Mouse (Mus musculus) CH12F3 (cell line): Measurements from ENCODE around the gene Sac3d1.

Experiments
- in situ Hi-C: fragments of 300-500 bp; cut with MboI; formaldehyde crosslinking; loops from 2 replicates; pipeline ENCODE4 v1.14.3; 2020; ENCODE audit warnings: low sequenced_read_pairs

The Sac3d1 gene

DNA sequence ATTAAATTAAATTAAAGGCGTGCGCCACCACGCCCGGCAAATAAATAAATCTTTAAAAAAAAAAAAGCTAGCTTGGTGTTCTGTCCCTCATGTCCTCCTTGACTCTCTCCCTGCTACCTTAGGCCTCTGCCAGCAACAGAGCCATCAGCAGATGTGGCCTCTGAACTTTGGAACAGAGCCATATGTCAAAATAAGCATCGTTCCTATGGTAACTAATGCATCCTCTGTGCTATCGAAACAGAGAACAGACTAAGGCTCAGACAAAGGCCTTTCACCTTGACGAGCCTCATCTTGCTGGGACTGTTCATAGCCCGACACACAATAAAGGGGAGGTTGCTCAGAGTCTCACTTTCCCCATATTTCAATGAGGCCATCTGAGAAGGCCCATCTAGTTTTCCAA is 4.9 kb upstream of the Sac3d1 start:
- in situ Hi-C loops, result loop anchor here (10.0 kb wide), 1 partner anchor 159 kb away; the partner anchor contains the start of gene Pola2

DNA sequence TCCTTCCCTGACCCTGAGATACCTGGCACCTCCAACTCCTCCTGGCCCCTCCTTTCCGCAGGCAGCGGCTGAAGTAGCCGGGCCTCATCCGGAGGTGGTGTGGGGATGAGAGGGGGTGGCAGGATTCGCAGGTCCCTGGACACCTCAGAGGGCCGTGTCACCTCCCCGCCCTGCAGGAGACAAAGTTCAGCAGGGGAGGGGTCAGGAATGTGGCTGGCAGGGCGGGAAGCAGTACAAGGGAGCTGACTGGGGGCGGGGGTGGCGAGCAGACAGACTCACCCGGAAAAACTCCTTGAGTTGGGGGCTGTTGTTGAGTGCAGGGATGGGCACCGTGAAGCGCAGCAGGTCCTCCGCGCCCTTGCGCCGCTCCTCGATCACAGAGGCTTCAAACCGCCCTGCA is 3.3 kb upstream of the Sac3d1 start:
- in situ Hi-C loops, result loop anchor here (10.0 kb wide), 1 partner anchor 157 kb away; the partner anchor contains the start of gene Pola2

DNA sequence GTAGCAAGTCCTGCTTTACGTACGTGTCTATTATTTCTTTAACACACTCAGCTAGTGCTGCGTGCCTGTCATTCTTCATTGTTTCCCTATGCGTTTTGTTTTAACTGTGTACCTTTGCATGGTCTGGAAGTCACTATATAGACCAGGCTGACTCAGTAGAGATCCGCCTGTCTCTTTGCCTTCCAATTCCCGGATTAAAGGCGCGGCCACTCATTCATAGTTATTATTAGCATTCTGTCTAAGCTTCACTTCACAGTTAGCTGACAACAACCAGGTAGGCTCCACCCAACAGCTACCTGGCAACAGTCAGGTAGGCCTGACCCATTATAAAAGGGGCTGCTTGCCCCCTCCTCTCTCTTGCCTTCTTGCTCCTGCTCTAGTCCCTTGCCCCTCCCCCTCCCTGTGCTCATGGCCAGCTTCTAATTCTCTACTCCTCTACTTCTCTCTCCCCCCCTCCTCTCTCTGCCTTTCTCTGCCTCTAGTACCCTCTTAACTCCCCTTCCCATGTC is 281 bp upstream of the Sac3d1 start:
- in situ Hi-C loops, result no loop called here

DNA sequence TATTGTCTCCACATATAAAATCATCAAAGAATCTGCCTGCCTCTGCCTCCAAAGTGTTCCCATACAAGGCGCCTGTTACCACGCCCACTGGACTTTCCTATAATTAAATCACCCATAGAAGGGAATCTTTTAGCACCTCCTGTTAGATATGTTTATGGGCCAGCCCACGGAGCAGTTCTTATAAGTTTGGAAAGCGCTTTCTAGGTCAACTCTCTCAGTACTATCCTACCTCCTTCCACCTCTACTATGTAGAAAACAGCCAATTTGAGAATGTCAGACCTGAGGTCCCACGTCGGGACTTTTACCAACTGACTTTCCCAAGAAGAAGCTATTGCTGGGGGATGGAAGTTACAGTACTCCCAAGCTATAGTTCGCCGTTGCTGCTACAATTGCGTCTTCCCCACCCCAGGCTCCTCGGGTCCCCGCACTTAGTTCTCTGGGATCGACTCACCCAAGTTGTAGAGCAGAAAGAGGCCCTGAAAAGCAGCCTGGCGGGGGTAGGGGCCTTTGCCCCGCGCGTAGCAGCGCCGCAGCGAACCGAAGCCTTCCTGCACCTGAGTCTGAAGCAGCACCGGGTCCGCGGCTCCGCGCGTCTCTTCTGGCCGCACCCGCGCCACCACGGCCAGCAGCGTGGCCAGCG is 984 bp downstream of the Sac3d1 start:
- in situ Hi-C loops, result no loop called here

DNA sequence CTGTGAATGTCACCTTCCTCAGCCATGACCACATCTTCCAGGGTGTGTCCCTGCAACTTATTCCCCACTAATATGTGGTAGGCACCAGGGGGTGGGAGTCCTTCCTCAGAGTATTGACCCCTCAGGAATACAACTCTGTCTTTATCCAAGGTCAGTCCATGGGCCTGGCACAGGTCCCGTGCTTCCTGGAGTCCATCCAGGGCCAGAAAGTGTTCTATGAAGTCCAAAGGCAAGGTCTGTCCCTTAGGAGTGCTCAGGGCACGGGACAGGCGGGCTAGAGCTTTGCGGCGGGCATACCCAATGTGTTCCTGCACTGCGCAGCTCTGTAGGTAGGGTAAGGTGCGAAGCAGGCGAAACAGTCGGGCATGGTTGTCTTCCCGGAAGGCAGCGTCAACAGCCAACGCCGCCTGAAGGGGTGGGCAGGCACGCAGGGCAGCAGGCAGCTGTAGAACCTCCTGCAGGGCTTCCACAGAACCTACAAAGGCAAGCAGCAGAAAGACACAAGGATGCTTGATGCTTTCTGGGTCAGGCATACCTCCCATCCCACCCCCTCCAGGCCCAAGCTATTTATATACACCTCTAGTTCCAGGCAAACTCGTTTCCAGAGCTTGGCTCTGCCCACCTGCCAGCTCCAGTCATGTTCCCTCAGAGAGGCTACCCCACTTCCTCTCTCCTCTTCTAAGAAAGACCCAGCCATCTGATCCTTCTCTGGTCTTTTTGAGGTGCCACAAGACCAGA is 2.2 kb downstream of the Sac3d1 start:
- in situ Hi-C loops, result no loop called here

DNA sequence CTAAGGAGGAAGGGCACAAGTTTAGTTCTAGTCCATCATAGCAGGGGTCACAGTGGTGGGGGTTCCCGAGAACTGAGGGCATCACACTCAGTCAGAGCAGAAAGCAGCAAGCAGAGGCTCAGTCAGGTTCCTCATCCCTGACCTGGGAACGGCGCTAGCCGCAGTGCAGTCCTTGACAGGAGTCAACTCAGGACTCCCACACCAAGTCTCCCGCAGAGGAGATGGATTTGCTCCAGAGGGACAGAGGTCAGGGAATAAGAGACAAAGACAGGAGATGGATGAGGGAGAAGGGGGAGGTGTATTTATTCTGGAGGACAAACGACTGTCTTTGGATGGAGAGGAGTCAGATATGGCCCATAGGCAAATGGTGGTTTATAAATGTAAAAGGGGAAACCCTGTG is 5.3 kb downstream of the Sac3d1 start:
- in situ Hi-C loops, result no loop called here

DNA sequence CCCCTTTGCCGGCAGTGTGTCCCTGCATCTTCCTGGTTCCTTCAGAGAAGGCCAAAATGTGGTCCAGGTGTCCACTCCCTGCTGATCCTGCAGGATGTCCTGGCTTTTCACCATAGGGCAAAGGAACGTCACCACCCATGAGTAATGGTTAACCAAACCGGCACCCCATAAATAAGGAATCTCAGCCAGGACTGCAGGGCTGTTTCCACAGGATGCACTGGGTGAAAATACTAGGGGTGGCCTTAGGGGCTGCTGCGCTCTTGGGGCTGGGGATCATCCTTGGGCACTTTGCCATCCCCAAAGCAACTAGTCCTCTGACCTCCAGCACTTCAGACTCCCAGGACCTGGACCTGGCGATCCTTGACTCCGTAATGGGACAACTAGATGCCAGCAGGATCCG is 12.9 kb downstream of the Sac3d1 start, which contains the start of gene Naaladl1:
Gene Naaladl1, plus strand, starts transcription at position 197 of the 400 bp plus-strand sequence.
- in situ Hi-C loops, result no loop called here

DNA sequence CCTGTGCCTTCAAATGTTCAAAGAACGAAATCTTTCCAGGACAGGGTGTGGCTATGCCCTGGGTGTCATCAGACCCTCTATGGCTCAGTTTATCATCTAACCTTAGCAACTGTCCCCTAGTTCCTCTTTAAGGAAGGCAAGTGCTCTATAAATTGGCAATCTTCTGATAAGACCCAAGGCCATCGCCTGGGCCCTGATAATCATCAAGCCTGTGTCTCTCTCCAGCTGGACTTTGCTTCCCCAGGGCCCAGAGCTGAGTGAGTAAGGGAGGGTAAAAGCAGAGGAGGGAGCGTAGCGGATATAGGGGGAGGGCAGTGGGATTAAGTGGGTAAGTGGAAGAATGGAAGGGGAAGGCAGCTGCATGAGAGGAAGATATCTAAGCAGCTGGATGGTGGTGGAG is 14.0 kb downstream of the Sac3d1 start:
- in situ Hi-C loops, result no loop called here

DNA sequence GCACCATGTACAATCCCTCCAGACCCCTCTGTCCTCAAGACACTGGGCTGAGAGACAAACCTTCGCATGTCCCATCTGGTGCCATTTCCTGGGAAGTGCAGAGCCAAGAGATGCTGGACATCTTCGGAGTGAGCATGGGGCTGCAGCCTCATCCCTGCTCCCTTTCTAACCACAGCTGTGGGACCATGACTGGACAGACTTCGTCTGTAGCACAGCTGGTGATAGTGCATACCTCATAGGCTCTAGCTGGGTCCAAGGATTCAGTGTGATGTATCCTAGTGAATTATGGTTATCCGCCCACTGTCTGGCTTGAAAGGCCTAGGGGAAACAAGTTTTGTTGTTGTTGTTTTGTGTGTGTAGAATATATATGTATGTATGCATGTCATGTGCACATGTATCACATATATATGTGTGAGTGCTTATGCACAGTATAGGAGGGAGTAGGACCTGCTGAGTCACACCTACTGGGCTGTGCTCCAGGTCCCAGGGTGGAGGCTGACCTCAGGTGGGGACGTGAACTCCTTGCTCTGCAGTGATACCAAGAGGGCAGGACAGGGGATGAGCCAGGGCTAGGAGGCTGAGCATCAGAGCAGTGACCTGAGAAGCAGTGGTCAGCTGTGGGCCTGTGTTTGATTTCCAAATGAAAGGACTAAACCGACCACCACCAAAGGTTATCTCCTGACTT is 16.1 kb downstream of the Sac3d1 start:
- in situ Hi-C loops, result no loop called here

DNA sequence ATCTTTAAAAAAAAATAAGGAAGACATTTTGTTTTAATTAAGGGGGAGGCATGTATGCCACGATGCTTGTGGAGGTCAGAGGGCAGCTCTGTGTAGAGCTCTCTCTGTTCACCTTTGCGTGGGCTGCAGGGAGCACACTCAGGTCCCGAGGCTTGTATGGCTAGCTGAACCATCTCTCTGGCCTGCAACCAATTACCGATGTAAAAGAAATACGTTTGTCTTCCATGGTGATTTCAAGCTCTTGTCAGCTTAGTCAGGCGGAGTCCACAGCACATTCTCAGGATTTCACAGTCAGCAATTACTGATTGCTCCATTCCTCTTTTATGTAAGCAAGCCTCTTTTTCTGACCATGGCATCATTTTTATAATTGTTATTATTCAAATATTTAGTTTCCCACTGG is 17.3 kb downstream of the Sac3d1 start:
- in situ Hi-C loops, result no loop called here

DNA sequence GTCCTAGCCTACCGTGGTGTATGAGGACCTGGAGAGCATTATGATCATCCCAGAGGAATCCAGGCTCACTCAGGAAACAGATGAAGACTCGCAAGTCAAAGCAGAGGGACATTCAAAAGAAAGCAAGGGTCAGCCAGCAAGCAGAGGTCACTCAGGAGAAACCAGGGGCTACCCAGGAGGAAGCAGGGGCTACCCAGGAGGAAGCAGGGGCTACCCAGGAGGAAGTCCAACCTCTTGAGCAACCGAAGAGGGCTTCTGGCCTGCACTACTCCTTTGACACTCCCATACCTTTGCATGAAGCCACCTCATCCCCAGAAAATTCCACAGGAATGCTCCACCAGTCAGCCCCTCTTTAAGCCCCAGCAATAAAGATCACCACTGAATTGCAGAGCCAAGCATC is 20.6 kb downstream of the Sac3d1 start:
- in situ Hi-C loops, result no loop called here

DNA sequence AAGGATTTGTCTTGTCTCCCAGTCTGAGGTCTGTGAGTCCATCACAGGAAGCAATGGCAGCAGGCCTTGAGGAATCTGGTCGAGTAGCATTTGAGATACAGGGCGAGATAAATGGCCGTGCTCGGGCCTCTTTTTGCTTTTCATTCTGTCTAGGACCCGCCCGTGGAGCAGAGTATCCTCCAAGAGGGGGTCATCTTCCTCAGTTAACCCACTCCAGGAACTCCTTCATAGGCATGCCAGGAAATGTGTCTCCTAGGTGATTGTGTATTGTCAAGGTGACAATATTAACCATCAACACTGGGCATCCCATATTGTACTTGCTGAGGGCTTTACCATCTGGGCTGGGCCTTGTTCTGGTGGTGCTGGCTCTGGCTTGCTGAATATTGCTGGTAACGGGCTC is 24.3 kb downstream of the Sac3d1 start, which contains the start of gene AC131692.1:
Gene AC131692.1, plus strand, starts transcription at position 301 of the 400 bp plus-strand sequence.
- in situ Hi-C loops, result no loop called here

DNA sequence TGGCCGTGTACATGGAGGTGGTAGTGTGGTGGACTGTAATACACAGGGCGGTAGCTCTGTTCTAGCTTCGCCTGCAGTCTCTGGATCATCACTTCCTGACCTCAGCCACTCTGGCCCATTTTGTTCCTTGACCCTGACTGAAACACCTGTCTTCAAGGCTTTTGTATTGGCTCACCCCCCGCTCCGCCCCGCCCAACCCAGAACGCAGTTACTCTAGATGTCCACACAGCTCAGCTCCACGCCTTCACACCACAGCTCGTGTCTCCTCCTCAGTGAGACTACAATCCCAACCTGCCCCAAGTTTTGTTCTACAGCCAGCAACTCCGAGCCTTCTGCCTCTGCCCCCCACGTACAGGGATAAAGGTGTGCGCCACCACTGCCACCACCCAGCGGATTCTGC is 29.6 kb downstream of the Sac3d1 start:
- in situ Hi-C loops, result no loop called here

DNA sequence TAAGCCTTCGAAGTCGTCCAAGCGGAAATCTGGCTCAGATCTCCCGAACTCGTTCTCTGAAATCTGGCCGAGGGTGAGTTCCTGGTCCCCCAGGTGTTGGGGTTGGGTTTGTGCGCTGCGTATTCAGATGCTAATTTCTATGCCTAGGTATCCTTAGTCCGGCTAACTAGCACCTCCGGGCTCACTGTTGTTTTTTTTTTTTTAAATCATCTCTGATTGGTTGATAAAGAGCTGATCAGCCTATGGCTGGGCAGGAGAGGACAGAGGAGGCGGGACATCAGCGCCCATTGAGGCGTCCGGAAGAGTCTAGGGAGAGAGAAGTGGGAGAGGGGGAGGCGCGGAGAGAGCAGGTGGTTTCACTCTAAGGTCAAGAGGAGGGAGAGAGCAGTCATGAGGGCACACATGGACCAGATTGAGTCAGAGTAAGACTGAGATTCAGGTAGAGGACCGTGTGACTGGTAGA is 33.0 kb downstream of the Sac3d1 start:
- in situ Hi-C loops, result no loop called here

DNA sequence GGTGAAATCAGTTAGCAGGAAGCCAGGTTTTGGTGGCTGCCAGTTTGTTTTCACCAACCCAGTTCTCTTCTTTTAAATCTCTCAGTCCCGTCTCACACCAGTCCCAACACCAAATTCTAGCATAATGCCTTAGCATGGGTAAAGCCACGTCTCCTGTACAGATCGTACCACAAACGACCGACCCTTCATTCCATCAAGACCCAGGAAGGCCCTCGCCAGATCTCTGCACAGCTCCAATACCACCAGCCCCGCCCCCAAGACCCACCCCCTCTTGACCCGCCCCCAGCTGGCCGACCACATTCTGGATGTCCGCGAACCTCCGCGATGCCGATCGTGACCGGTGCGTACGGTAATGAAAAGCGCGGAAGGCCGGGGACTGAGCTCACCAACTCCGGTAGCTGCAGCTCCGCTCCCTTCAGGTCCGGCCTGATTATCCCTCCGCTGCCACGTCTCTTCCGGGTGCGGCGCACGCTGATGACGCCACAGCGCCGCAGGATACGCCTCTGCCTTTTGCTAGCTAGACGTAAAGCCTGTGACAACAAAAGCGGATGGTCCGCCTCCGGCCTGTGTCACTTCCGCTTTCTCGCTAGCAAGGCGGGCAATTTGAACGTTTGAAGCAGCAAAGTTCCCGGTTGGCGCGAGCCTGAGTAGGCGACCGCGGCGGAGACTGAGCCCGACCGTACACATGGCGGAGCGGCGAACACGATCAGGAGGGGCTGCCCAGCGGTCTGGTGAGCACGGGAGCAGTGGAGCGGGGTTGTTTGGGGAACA is 33.8 kb downstream of the Sac3d1 start, which contains the start of the genes Zfpl1 and Cdca5:
Gene Zfpl1, minus strand, starts transcription at position 479 of the 771 bp plus-strand sequence.
Gene Cdca5, plus strand, starts transcription at position 506 of the 771 bp plus-strand sequence.
- in situ Hi-C loops, result no loop called here

DNA sequence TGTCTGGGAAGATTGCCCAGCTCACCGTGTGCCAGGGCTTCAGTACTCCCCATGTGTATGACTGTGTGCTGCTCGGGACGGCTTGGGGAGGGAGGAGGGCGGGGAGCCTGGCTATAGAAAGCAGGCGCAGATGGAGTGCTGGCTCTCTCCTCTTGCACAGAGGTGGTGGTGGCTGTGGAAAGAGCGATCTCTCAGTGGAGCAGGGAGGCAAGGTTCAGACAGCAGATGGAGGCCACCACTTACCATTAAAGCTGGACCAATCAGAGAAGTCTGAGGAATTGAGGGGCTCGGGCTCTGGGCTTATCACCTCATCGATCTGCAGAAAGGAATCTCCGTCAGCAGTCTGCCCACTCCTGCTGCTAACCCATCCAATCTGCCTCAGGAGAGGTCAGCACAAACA is 36.3 kb downstream of the Sac3d1 start, which contains the start of gene Gm28374:
Gene Gm28374, minus strand, starts transcription at position 101 of the 400 bp plus-strand sequence.
- in situ Hi-C loops, result no loop called here

DNA sequence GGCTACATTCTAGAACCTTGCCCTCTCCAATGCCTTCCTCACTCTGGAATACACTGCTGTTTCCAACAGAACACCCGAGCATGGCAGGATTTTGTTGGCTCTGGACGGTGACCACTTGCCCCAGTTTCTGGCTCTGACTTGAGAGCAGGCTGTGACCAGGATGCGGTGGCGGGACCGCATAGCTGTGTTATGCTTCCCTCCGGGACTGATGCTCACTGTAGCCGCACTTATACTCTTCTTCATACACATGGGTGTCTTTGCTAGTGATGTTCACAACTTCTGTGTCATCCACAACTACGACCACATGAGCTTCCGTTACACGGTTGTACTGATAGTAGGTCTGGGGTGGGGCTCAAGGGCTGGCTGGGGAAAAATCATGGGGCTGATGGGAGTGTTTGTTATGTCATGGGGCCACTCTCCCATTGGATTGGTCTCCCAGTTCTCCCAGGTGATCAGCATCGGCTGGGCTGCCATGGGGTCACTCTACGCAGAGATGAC is 38.4 kb downstream of the Sac3d1 start, which contains the start of gene Tmem262:
Gene Tmem262, plus strand, starts transcription at position 51 of the 498 bp plus-strand sequence.
- in situ Hi-C loops, result no loop called here

DNA sequence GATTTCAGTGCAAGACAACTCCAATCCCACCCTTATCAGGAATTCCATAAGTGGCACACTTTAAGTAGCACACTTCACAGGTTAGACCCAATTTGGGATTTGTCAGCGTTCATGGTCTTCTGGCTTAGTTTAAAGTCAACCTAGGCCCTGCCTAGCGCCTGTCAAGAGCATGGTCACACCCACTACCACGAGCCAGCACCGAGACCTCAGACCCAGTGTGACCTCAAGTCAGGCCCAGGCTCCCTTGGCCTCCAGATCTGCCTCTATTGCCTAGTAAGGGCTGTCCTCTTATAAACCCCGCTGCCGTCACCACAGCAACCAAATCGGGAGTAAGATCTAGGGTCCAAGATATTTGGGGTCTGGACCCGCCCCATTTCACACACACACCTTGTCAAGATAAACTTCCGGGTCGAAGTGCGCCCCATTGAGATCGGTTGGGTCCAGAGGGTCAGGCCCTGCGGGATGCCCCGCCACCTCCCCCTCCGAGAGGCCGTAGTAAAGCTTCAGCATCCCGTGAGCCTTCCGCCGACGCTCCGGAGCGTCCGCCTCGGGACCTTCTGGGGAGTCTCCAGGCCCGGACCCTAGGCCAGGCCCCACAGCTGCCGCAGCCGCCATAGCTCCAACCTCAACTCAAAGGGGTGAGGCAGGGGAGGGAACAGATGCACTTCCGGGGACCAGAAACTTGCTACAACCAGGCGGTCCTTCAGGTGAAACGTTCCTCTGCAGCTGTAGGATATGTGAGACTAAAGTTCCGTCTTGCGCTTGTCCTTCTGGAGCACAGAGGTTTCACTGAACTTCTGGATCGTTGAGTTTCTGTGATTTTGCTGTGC is 41.7 kb downstream of the Sac3d1 start, which contains the start of gene Vps51:
Gene Vps51, minus strand, starts transcription at position 668 of the 830 bp plus-strand sequence.
- in situ Hi-C loops, result no loop called here

DNA sequence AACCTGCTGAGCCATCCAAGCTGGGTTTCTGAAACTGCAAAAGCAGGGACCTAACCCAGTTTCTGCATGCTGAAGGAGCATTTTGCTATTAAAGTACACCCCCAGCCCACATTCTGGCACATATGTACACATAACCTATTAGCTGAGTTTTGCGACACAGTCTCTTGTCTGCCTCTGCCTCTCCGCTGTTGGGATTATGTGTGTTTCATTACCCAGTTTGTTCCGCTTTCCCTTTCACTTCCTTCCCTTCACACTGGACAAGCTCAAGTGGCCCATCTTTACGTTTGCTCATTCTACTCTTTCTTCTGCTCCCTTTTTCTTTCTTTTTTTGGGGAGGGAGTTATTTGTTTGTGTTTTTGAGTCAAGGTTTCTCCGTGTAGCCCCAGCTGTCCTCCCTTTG is 44.6 kb downstream of the Sac3d1 start:
- in situ Hi-C loops, result no loop called here
